Mouse (Mus musculus) fibroblast of lung, adult 2 months (primary cell): Measurements from ENCODE around the gene Zfp653.

ENCODE experiments used
- DNase-seq: peaks from one replicate; pipeline ENCODE4 v3.0.0-alpha.2; 2011; ENCODE audit warnings: low read depth

Gene Zfp653

GRCm38 (mm10) chr9:22069881-22070553 is 1.2 kb downstream of the Zfp653 start:
- no peak for DNase-seq

- DNase-seq = no peak
Measured at GRCm38 (mm10) chr9:22067195-22067594, 4.0 kb downstream of the Zfp653 start.

- DNase-seq = no peak
Measured at GRCm38 (mm10) chr9:22066433-22066832, 4.7 kb downstream of the Zfp653 start.

- DNase-seq = no peak
Measured at GRCm38 (mm10) chr9:22065642-22066041, 5.5 kb downstream of the Zfp653 start.

- DNase-seq = no peak
Measured at GRCm38 (mm10) chr9:22064341-22064740, 6.8 kb downstream of the Zfp653 start.

- no peak for DNase-seq
Measured at GRCm38 (mm10) chr9:22061339-22061738, 9.8 kb downstream of the Zfp653 start.

GRCm38 (mm10) chr9:22058011-22058424 is 13.2 kb downstream of the Zfp653 start:
- DNase-seq = peak; percentile 59

GRCm38 (mm10) chr9:22057031-22057517 is 14.1 kb downstream of the Zfp653 start:
- DNase-seq = no peak

GRCm38 (mm10) chr9:22056303-22056910 is 14.8 kb downstream of the Zfp653 start:
- no peak for DNase-seq

GRCm38 (mm10) chr9:22055713-22056112 is 15.5 kb downstream of the Zfp653 start:
- no peak for DNase-seq

GRCm38 (mm10) chr9:22054411-22055076 is 16.6 kb downstream of the Zfp653 start:
- peak; percentile 40 for DNase-seq

GRCm38 (mm10) chr9:22053657-22054056 is 17.5 kb downstream of the Zfp653 start:
- no peak for DNase-seq

GRCm38 (mm10) chr9:22051958-22052254 is 19.3 kb downstream of the Zfp653 start, which contains the start of gene Elavl3:
TSS of gene Elavl3 (minus strand) at chr9:22052023.
- no peak for DNase-seq

- DNase-seq = no peak
Measured at GRCm38 (mm10) chr9:22051161-22051957, 19.8 kb downstream of the Zfp653 start.

GRCm38 (mm10) chr9:22050351-22050889 is 20.8 kb downstream of the Zfp653 start:
- DNase-seq = no peak

- no peak for DNase-seq
Measured at GRCm38 (mm10) chr9:22049721-22050270, 21.4 kb downstream of the Zfp653 start.

- no peak for DNase-seq
Measured at GRCm38 (mm10) chr9:22049315-22049714, 21.9 kb downstream of the Zfp653 start.

GRCm38 (mm10) chr9:22047329-22047728 is 23.8 kb downstream of the Zfp653 start:
- no peak for DNase-seq

- no peak for DNase-seq
Measured at GRCm38 (mm10) chr9:22041832-22042231, 29.3 kb downstream of the Zfp653 start.

- DNase-seq = no peak
Measured at GRCm38 (mm10) chr9:22037826-22038225, 33.4 kb downstream of the Zfp653 start.

- DNase-seq = no peak
Measured at GRCm38 (mm10) chr9:22035300-22036044, 35.7 kb downstream of the Zfp653 start.
